Mouse (Mus musculus): ENCODE measurements around the gene Pla2g6.

Pla2g6 gene

DNA sequence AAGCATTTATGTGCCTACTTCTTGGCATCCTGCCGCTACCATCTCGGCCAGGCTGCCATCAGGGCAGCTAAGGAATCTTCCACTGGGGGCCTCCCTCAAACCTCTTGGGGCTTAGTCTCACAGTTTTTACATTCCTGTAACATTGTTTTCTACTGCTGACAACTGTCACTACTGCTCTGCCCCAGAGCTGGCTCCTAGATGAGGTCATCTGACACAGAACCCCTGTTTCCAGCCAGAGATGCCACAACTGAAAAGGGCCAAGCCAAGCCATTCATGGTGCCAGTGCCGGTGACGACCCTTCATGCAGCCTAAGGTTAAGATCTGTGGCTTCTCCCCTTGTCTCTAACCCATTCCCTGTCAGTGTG, 4.4 kb downstream of the Pla2g6 start:
- in situ Hi-C loops (cut with MboI; ENCODE audit: low sequenced_read_pairs), result no loop called here

DNA sequence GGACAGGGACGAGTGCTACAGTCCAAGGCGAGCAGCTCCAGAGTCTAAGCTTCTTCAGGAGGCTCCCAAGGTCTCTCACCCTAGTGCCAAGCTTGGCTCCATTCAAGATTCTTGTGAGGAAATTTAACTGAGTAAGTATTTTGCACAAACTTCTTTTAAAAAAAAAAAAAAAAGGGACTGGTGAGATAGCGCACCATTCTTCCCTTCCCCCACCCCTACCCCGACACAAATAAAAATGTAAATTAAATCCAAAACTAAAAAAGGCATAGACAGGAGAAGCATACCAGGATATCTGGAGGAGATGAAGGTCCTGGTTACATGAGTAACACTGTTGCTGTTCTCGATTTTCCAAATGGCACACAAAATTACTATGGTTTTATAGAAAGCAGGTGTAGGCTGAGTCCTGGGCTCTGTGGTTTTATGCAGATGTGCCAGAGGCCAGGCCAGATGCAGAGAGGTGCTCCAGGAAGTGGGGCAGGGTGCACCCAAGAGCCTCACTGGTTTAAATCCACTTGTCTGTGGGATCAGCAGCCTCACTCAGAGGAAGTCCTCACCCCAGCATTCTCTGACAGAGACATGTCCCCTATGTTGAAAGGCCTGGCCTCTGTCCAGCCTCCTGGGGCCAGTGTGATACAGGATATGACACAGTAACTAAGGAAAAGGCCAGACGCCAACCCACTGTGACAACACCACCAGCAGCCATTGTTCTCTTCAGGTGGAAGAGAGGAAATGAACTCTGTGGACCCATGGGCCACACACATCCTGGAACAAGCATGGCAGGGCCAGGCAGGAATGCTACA, 5.0 kb downstream of the Pla2g6 start:
- in situ Hi-C loops (cut with MboI; ENCODE audit: low sequenced_read_pairs), result no loop called here

DNA sequence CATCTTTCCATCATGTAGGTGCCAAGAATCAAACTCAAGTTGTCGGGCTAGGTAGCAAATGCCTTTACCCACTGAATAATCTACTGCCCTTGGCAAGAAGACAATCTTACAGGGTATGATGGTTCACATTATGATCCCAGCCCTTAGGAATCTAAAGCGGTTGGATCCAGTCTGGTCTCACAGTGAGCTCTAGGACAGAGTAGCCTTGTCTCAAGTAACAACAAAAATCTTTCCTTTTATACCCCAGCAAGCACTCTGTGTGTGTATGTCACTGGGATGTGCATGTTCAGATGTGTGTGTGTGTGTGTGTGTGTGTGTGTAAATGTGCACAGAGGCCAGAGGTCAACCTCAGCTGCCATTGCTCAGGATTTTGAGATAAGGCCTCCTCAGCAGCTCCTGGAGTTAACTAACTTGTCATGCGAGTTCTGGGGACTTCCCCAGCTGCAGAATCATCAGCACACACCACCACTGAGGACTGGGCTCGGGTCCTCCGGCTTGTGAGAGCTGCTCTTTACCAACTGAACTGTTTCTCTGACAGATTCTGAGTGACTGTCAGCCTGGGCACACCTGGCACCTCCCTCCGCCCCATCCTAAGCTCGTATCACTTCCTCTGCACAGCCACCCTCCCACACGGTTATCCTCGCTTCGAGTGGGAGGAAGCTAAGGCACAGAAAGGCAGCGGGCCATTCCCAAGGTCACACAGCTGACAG, 5.8 kb downstream of the Pla2g6 start:
- in situ Hi-C loops (cut with MboI; ENCODE audit: low sequenced_read_pairs), result no loop called here

DNA sequence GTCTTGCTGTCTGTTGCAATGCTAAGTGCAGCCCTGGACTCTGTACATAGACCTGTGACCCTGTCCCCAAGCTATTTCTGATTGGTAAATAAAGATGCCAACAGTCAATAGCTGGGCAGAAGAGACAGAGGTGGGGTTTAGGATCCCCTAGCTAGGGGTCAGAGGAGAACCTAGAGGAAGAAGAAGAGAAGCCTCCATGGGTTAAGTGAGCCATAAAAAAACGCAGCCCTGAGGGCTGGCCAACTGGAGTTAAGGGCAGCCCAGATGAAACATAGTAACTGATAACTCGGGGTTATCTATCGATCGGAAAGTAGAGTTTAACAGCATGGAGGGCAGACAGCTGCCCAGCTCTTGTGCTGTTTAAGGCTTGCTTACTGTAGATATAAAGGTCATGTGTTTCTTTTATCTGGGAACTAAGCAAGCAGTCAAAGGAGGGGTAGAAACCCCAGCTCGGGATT, 6.4 kb downstream of the Pla2g6 start:
- in situ Hi-C loops (cut with MboI; ENCODE audit: low sequenced_read_pairs), result no loop called here

DNA sequence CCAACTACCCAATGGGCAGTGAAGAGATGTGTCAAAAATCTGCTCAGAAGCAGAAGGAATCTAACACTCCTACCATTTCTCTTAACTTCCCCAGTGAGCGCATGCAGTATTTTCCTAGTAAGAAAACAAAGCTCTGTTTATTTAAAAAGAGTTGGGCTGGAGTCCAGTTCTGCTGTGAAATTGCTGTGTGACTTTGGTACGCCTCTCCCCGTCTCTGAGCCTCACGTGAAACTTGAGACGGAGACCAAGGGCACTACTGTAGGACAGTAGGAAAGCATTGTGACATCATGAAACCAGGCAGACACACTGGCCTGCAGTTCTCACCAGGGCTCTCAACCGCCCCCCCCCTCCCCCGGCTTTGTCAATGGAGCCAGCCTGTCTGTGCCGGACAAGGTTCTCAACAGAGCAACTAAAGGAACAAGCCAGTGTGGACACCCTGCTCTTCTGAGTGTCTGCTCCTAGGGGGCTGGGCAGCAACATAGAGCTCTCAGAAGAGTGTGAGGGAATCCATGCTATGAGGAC, 14.3 kb downstream of the Pla2g6 start:
- in situ Hi-C loops (cut with MboI; ENCODE audit: low sequenced_read_pairs), result no loop called here

DNA sequence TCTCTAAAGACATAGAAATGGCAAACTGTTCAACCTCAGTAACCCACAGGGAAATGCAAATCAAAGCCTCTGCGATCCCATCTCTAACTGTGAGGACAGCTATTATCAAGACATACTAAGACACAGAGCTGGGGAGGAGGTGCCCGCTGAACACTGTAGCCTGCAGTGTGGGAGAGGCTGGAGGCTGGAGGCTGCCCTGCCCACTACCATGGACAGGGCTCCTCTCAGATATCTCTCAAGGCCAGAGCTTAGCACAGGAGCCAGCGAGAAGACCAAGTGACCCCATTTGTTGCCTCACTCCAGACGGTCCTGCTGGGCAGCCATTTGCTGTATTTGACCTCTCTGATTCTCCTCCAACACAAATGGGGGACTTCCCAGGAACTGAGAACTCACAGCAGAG, 20.3 kb downstream of the Pla2g6 start:
- in situ Hi-C loops (cut with MboI; ENCODE audit: low sequenced_read_pairs), result no loop called here

DNA sequence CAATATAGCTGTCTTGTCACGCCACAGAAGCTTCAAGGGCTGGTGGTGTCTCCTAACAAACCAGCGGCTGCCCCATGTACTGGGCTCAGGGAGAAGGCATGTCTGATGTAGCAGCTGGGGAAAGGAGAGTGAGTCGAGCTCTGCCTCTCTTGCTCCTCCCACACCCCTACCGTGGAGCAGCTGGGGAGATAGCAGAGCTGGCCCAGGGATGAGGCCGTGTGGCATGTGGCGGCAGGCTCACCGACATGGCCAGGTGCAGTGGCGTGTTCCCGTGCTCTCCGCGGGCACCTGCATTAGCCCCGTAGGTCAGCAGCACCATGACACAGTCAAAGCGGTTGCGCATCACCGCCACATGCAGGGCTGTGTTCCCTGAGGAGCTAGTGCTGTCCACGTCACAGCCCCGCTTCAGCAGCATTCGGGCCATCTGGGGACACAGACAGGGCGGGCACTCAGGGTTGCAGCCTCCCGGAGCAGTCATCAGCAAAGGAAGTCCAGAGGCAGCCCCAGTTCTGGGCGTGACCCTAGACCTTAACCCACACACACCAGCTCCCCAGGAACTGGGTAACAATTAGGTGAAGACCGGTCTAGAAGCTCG, 22.1 kb downstream of the Pla2g6 start:
- in situ Hi-C loops (cut with MboI; ENCODE audit: low sequenced_read_pairs), result no loop called here

DNA sequence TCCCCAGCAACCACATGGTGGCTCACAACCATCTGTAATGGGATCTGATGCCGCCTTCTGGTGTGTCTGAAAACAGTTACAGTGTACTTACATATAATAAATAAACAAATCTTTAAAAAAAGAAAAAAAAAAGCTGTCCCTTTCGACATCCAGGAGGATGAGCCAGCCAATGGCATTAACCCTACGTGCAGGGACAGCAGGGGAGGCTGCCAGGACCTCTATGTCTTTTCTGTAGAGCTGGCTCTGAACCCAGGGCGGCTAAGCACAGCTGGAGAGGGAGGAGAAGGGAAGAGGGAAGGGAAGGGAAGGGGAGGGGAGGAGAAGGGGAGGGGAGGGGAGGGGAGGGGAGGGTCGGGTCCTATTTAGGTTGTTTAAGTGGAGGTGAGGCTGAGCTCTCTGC, 23.4 kb downstream of the Pla2g6 start:
- in situ Hi-C loops (cut with MboI; ENCODE audit: low sequenced_read_pairs), result no loop called here

DNA sequence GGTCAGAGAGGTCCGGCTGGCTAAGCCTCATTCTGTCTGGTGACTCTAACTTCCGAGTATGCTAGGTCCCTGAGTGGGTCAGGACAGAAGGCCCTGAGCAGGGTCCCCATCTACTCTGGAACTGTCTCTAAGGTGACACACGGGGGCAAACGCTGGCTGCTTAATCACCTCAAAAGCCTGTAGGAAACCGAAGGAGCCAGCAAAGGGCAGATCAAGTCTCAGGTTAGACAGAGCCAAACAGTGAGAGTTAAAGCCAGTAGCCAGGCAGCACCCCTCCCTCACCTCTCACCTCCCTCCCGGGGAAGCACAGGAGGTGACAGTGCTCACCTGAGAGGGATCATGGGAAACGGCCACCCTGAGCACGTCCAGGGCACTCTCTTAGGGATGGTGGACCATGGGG, 24.5 kb downstream of the Pla2g6 start:
- in situ Hi-C loops (cut with MboI; ENCODE audit: low sequenced_read_pairs), result no loop called here

DNA sequence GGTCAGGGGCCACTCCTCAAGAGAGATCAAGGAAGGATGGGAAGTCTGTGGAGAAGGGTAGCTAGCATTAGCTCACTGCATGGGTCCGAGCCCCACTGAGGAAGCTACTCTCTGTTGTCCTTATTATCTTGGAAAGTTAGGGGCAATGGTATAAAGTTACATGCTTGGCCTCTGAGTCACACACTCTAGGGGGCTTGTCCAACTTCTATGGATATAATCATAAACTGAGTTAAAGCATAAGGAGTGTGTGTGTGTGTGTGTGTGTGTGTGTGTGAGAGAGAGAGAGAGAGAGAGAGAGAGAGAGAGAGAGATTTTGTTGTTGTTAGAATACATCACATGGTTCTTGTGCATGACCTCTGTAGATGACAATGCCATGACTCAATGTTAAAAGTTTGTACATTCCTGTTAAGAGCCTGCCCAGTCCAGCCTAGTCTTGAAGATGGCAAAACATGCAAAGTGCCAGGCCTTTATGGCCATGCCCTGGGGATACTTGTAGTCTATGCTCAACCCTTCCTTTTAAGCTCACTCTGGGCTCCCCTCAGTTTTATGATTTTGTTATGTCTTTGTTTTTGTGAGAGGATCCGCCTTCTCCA, 28.5 kb downstream of the Pla2g6 start:
- in situ Hi-C loops (cut with MboI; ENCODE audit: low sequenced_read_pairs), result no loop called here

DNA sequence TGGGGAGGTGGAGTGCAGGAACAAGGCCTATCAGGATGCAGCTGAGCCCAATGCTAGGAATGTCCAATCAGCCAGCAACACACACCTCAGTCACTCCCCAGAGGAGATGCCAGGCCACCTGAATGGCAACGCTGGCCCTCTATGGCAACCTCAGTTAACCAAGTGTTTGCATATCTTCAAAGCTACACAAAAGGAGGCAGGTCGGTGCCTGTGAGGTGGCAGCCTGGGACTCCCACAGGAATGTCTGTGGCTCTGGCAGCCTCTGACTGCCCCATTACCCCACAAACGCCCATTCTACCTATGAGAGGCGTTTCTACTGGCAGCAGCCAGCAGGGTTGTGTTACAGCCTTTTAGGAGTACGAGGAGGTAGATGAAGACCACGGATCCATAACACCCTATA, 29.6 kb downstream of the Pla2g6 start:
- in situ Hi-C loops (cut with MboI; ENCODE audit: low sequenced_read_pairs), result no loop called here

DNA sequence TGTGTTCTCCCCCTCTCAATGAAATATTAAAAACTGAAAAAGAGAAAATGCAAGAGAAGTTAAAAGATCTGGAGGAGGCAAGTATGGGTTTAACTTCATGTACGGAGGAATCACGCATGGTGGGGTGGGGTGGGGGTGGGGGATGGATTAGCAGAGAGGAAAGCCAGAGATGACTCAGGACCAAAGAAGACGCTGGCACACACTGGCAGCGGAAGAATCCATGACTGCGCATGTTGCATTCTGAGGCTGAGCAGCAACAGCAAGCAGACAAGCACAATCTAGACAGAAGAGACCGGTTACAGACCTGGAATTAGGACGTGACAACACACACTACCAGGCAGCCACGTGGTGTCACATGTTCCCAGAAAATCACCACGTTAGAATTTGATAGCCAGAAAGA, 35.4 kb downstream of the Pla2g6 start:
- in situ Hi-C loops (cut with MboI; ENCODE audit: low sequenced_read_pairs), result no loop called here

DNA sequence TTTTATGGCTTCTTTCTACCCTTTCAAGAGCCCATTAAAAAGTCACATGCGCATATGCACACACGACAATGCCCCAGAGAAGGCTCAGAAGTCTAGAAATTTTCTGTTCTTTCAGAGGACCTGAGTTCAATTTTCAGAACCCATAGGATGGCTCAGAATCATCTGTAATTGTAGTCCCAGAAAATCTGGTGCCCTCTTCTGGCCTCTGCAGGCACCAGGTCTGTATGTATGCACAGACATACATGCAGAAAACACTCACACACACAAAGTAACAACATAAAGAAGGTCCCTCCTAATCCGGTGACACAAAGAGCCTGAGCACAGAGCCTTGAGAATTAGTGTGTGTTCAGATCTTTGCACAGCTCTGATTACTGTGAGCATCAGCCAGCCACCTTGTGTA, 37.9 kb downstream of the Pla2g6 start:
- in situ Hi-C loops (cut with MboI; ENCODE audit: low sequenced_read_pairs), result no loop called here

DNA sequence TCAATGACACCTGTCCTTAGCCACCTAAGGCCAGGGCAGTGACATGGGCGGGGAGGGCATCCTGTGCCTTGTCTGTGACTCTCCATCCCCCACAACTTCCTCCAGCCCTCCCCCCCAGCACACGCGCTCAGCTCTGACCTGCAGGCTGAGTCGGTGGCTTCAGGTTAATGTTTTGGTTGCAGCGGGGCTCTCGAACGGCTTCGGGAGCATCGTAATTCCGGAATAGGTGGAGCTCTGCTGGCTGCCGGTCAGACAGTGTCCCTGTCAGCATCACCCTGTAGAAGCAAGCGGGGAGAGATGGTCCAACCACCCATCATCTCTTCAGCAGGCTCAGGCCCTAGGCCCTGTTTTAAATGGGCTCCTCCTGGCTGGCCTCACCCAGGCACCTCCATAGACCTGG, 38.7 kb downstream of the Pla2g6 start:
- in situ Hi-C loops (cut with MboI; ENCODE audit: low sequenced_read_pairs), result no loop called here

DNA sequence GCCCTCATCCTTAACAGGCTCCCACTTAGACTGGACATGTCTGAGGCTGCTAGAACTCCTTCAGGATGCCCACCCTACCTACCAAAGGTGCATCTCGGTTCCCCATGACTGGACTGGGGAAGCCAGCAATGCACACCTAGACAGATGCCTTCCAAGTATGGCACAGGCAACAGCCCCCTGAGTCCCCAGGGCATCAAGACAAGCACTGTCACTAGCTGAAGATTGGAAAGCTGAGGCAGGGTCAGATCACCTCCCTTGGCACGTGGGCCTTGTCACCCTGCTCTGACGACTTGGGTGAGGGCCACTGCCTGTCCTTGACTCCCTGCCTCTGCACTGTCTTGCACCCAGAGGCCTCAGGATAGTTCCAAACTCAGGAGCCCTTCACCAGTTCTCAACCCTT, 39.8 kb downstream of the Pla2g6 start:
- in situ Hi-C loops (cut with MboI; ENCODE audit: low sequenced_read_pairs), result no loop called here

DNA sequence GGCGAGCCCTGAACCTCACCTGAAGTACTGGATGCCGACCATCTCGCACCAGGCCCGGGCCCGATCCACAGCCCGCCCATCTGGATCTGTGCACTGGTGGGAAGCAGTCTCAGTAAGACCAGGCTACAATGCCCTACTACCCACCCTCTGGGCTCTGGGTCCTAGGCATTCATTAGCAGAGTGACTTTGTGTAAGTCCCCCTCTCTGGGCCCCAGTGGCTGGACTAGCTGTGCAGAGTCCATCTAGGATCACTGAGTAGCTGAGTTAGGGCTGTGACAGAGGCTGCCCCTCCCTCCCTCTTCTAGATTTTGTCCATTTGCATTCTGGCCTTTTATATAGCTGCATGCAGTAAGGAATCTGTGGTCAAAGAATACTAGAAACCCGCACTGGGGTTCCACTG, 41.1 kb downstream of the Pla2g6 start:
- in situ Hi-C loops (cut with MboI; ENCODE audit: low sequenced_read_pairs), result no loop called here

DNA sequence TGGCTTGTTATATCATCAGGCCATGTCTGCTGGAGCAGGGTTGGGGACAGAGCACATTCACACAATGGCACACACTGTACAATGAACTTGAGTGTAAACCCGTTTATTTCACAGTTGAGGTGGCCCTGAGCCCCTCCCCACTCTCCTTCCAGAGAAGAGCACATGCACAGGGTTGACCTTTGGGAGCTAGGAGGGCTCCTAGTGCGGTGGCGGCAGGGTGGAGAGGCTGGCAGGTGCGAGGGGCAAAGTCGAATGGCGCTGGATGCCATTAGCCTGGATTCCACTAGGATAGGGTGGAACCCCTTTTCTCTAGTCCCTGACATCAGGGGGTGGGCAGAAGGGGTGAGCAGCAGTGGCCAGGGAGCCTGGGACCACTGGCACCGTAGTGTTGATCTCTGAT, 42.0 kb downstream of the Pla2g6 start:
- in situ Hi-C loops (cut with MboI; ENCODE audit: low sequenced_read_pairs), result no loop called here

DNA sequence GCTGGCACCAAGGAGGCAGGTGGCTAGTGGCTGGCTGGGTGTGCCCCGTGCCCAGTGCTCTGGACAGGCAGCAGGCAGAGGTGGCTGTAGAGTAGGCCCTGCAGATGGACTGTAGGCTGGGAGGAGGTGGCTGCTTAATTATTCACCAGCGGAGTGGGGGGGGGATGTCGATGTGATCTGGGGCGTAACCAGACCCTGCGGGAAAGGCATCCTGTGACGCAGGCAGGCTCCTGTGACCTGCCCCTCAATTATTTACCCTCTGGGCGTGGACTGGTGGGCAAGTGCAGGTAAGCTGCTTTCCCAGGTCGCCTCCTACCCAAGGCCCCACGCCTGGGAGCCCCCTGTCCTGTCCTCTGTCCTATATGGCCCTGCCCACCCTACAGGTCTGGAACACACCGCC, 42.8 kb downstream of the Pla2g6 start, which contains the start of gene Baiap2l2:
Gene Baiap2l2, minus strand, starts transcription at position 139 of the 400 bp plus-strand sequence.
- in situ Hi-C loops (cut with MboI; ENCODE audit: low sequenced_read_pairs), result no loop called here

DNA sequence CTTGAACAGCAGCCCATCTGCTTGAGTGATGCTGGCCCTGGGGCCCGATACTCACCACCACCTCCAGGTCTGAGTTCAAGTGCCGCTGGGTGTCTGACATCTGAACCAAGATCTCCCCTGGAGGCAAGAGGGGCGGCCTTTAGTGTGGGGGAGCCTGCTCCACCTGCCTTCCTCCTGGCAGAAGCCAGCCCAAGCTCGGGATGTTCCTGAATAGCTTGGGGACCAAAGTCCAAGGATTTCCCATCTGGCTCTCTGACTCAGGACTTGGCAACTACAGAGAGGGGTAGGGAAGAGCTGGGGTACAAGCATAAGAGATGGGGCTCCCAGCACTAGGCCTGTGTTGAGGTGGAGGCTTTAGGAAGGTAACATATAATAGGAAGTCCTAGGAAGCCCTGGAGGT, 44.8 kb downstream of the Pla2g6 start:
- in situ Hi-C loops (cut with MboI; ENCODE audit: low sequenced_read_pairs), result no loop called here

DNA sequence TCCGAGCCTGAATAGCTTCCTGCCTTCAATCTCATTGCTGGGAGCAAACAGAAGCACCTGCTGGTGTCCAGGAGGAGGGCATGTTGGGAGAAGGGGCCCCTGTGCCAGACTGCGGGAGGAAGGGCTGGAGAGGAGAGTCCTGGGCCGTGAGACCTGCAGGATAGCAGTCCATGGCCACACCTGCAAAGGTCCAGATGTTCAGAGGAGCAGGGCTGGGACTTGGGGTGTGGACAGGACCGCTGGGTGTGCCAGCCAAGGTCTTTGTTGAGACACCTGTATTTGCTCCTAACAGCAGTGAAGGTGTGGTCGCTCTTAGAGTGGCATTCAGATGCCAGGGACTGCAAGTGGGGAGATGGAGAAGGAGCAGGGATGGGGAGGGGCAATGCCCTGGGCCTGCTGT, 45.8 kb downstream of the Pla2g6 start:
- in situ Hi-C loops (cut with MboI; ENCODE audit: low sequenced_read_pairs), result no loop called here

DNA sequence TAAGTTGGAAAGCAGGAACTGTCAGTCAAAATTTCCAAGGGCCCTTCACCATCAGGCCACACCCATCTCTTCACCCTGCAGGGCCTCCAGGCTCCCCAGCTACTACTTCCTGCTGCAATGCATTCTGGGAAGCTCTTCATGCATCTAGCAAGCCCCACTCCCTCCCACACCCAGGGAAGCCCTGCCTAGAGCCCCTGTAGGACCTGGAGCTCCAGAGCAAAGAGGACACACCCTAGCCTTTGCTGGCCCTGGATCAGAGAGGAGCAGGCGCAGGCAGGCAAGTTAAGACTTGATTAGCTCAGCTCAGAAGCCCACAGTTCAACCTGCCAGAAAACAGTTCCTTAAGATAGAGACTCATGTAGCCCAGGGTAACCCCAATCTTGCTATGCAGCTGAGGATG, 46.8 kb downstream of the Pla2g6 start:
- in situ Hi-C loops (cut with MboI; ENCODE audit: low sequenced_read_pairs), result no loop called here

Data from CH12F3 (cell line).